Mouse (Mus musculus) midbrain, embryonic 16.5 days (tissue): ENCODE data around the gene Chek1. TPM values are rescaled to one million over a fixed set of nuclear protein-coding genes. Genes with fewer than 3 reads are reported as not detected.

Experiments
- ATAC-seq: fragments of 200-750 bp; cut with Nextera tagmentation; 2 replicates; pipeline ENCODE4 v1.8.0; 2017; ENCODE audit warnings: moderate TSS enrichment
- H3K27ac ChIP-seq: fragments of 300-500 bp; sonication (generic); 2 replicates; pipeline ENCODE4 v1.5.1; 2014; ENCODE audit warnings: mild to moderate bottlenecking, low read length, mixed read lengths
- H3K27me3 ChIP-seq: fragments of 300-500 bp; sonication (generic); 2 replicates; pipeline ENCODE4 v1.6.1; 2014; ENCODE audit warnings: low read depth, low read length, mixed read lengths; ENCODE audit not compliant: control insufficient read depth, insufficient read depth
- H3K36me3 ChIP-seq: fragments of 300-500 bp; sonication (generic); 2 replicates; pipeline ENCODE4 v1.6.1; 2014; ENCODE audit warnings: mild to moderate bottlenecking, low read length, moderate library complexity, mixed read lengths; ENCODE audit not compliant: control insufficient read depth, insufficient read depth
- H3K4me1 ChIP-seq: fragments of 300-500 bp; sonication (generic); 2 replicates; pipeline ENCODE4 v1.6.1; 2014; ENCODE audit warnings: mild to moderate bottlenecking, low read length, mixed read lengths; ENCODE audit not compliant: control insufficient read depth, insufficient read depth
- H3K4me2 ChIP-seq: fragments of 300-500 bp; sonication (generic); 2 replicates; pipeline ENCODE4 v1.6.1; 2014; ENCODE audit warnings: mild to moderate bottlenecking, low read length, mixed read lengths
- H3K4me3 ChIP-seq: fragments of 300-500 bp; sonication (generic); 2 replicates; pipeline ENCODE4 v1.5.1; 2014; ENCODE audit warnings: low read depth, mild to moderate bottlenecking, low read length, moderate library complexity, mixed read lengths
- H3K9ac ChIP-seq: fragments of 300-500 bp; sonication (generic); 2 replicates; pipeline ENCODE4 v1.6.1; 2014; ENCODE audit warnings: low read depth, low read length, mixed read lengths
- H3K9me3 ChIP-seq: fragments of 300-500 bp; sonication (generic); replicated peaks from 2 replicates; pipeline ENCODE4 v1.6.1; 2014; ENCODE audit warnings: mild to moderate bottlenecking, low read length, mixed read lengths; ENCODE audit not compliant: control insufficient read depth, poor library complexity, severe bottlenecking
- WGBS: fragments of 180-500 bp; shearing (Covaris S2); extraction: QIAGEN DNeasy Blood & Tissue Kit; methylation state at CpG from one replicate; pipeline ENCODE4 v1.1.7; 2014; 5-methylcytosine and 5-hydroxymethylcytosine counted together
- polyA plus RNA-seq: library from polyadenylated mRNA; unstranded; fragments of >200 nt; fragmentation: Nextera tagmentation; extraction: Ambion mirVana; gene quantifications from 2 replicates; pipeline ENCODE4 v1.2.1, GENCODE M21; 2015

Gene Chek1
- polyA plus RNA-seq: 5.6 and 8.8 TPM in 2 replicates

DNA sequence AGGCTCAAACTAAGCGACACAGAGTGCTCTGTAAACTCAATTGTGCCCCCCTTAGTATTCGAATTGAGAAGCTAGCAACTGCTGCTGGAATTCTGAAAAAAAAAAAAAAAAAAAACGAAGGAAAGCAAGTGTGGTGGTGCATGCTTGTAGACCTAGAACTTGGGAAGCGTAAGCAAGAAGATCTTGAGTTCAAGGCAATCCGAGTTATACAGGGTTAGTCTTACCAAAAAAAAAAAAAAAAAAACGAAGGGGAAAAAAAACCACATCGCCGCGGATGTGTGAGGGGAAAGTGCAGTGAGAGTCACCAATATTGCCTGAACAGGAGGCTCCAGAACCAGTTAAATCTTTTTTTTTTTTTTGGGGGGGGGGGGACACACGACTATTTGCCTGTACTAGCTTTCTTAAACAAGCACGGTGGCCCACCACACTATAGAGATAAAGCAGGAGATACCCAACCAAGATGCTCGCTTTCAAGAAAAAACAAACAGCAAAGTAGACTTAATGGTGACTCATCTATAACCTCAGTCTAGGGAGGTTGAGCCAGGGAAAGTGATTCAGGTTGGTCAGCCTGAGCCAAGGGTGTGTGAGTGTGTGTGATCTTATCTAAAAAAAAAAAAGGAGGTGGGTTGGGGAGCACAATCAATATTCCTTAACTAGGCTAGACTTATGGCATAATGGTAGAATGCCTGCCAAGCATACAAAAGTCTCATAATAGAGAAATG, at the start of gene Chek1:
Gene Chek1 (minus strand): TSS at position 32 of the 722 bp plus-strand sequence.
- H3K27ac ChIP-seq: peak within 1 kb of the TSS; percentile 82
- H3K36me3 ChIP-seq: no peaks in the 10 kb centered on the region; the same call in 1 of the 2 replicates
- H3K4me2 ChIP-seq: peak within 1 kb of the TSS; percentile 98
- no peaks in the 10 kb centered on the region for H3K9me3 ChIP-seq
- no peaks in the 10 kb centered on the region for H3K27me3 ChIP-seq
- 8% methylated on average over 12 of the region's 12 CpGs for WGBS
- peak within 1 kb of the TSS; percentile 68 for H3K9ac ChIP-seq
- ATAC-seq: no peak; the same call in 1 of the 2 replicates
- H3K4me3 ChIP-seq: peak within 1 kb of the TSS; percentile 58
- peaks cover 12% of the 10 kb centered on the region for H3K4me1 ChIP-seq

DNA sequence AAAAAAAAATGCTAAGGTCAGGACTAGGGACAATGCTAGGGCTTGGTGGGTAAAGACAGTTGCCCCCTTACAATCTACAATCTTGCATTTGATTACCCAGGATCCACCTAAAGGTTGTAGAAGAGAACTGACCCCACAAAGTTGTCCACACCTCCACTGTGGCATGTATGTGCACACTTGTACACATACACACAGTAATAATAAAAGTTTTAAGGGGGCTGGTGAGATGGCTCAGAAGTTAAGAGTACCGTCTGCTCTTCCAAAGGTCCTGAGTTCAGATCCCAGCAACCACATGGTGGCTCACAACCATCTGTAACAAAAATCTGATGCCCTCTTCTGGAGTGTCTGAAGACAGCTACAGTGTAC, 42.2 kb upstream of the Chek1 start:
- Histone ChIP-seq H3K4me3 (no peak overlapping the region), H3K4me2 (peak overlapping the region; percentile 86; the same call in 1 of the 2 replicates), H3K27ac (0 out of 2 replicates have a peak overlapping the region, but pooled peaks have one; percentile 22), H3K4me1 (peaks cover 24% of the 10 kb centered on the region), H3K9ac (no peak overlapping the region), H3K27me3 (no peaks in the 10 kb centered on the region), H3K9me3 (no peaks in the 10 kb centered on the region), H3K36me3 (no peaks in the 10 kb centered on the region; the same call in 1 of the 2 replicates)
- 88% methylated on average over 1 of the region's 1 CpGs for WGBS
- ATAC-seq: no peak

DNA sequence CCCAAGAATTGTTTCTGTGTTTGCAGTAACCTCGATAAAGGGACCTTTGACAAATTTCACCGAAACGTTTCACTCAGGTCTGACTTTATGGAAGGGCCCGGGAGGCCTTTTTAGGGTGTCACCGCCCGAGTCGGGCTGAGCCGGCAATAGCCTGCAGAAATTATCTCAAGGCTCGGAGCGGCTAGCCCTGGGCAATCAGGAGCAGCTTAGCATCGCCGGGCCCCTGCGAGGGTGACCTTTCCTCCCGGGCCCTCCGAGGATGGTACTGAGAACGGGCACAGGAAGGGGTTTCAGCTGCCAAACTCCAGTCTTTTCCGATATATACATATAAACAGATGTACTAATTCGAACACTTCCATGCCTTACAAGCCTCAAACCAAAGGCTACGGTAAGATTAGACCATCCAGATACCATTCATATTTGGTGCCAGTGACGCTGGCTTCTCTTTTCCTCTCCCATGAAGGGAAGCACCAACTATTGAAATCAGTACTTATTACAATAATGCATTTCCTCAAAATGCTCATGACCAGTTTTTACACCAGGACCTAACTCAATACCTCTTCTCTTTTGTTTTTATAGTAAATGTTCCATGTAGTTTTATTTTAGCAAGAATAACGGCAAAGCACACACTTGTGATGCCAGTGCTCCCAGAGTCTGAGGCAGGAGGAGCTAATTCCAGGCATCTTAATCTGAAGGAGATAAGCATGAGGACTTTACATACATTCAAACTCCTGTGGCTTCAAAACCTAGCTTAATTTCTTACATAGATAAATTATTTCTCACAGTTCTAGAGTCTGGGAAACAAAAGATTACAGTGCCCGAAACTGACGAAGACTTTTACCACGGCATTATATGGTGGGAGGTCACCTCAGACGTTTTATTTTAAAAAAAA, 41.5 kb upstream of the Chek1 start:
- ATAC-seq: peak; percentile 26
- Histone ChIP-seq H3K9me3 (no peaks in the 10 kb centered on the region), H3K4me3 (peak overlapping the region; percentile 99), H3K27ac (peak overlapping the region; percentile 89), H3K36me3 (no peaks in the 10 kb centered on the region; the same call in 1 of the 2 replicates), H3K4me2 (peak overlapping the region; percentile 86), H3K27me3 (no peaks in the 10 kb centered on the region), H3K9ac (peak overlapping the region; percentile 85), H3K4me1 (peaks cover 24% of the 10 kb centered on the region)
- WGBS: 13% methylated on average over 25 of the region's 25 CpGs

DNA sequence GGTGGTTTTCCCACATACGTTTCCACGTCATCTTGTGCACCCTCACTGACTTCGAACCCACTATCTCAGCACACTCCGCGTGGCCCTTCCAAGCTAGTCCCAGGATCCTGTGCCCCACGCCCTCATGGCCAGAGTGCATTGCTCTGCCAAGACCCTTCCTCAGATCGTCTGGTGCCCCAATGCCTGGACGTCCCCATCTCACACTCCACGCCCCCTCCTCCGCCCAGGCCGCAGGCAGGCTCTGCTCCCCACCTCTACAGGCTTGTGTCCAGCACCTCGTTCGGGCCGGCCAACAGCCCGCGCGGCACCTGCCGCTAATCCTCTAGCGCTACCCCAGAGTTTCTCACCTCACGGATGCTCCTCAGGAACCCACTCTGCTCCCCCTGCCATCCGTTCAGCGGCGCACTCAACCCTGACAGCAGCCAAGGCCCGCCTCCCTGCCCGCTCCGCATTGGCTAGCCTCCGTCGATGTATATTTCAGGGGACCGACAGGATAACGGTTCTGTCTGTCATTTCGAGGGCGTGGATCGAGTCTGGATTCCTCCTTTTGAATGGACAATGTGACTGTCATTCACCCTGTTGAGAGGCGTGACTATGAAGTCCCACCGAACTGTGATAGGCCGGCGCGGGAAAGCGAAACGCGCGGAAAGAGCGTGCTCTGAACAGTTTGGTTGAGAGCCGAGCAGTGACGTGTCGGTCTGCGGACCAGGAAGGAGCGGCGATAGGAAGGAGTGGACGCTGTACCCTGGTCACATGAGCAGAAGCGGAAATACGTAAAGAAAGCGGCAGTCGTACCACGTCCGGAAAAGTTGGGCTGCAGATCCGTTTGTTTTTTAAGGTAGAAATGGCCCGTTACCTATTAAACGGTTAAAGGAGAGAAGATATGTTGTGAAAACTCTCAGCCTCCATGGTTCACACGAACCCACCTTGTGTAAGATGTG, 40.6 kb upstream of the Chek1 start, which contains the start of gene Stt3a:
Gene Stt3a (minus strand): TSS at position 477 of the 941 bp plus-strand sequence.
- H3K9ac ChIP-seq: peak within 1 kb of the TSS; percentile 85
- peaks cover 4% of the 10 kb centered on the region; the same call in 1 of the 2 replicates for H3K36me3 ChIP-seq
- peak within 1 kb of the TSS; percentile 89 for H3K27ac ChIP-seq
- H3K27me3 ChIP-seq: no peaks in the 10 kb centered on the region
- no peaks in the 10 kb centered on the region for H3K9me3 ChIP-seq
- peak within 1 kb of the TSS; percentile 87 for H3K4me2 ChIP-seq
- peak within 1 kb of the TSS; percentile 99 for H3K4me3 ChIP-seq
- under 1% methylated on average over 60 of the region's 60 CpGs for WGBS
- ATAC-seq: peak; percentile 100
- peaks cover 24% of the 10 kb centered on the region for H3K4me1 ChIP-seq

DNA sequence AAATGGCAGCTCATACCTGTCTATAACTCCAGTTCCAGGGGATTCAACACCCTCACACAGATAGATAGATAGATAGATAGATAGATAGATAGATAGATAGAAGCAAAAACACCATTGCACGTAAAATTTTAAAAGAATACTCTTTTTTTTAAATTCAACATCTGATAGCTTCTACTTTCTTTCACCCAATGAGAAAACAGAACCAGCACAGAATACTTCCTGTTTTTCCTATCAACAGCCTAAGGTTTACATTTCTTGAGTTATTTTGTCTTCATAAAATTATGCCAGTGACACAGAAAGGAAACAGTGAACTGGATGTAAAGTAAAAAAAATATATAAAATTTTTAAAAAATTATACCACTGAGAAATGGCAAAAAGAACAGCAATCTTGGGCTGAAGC, 37.5 kb upstream of the Chek1 start:
- ATAC-seq: no peak
- peaks cover 10% of the 10 kb centered on the region for H3K36me3 ChIP-seq
- H3K4me2 ChIP-seq: no peak overlapping the region
- H3K9ac ChIP-seq: no peak overlapping the region
- H3K27ac ChIP-seq: no peak overlapping the region
- H3K9me3 ChIP-seq: no peaks in the 10 kb centered on the region
- H3K4me3 ChIP-seq: no peak overlapping the region
- no peaks in the 10 kb centered on the region for H3K27me3 ChIP-seq
- WGBS: 100% methylated on average over 1 of the region's 1 CpGs
- peaks cover 24% of the 10 kb centered on the region for H3K4me1 ChIP-seq

DNA sequence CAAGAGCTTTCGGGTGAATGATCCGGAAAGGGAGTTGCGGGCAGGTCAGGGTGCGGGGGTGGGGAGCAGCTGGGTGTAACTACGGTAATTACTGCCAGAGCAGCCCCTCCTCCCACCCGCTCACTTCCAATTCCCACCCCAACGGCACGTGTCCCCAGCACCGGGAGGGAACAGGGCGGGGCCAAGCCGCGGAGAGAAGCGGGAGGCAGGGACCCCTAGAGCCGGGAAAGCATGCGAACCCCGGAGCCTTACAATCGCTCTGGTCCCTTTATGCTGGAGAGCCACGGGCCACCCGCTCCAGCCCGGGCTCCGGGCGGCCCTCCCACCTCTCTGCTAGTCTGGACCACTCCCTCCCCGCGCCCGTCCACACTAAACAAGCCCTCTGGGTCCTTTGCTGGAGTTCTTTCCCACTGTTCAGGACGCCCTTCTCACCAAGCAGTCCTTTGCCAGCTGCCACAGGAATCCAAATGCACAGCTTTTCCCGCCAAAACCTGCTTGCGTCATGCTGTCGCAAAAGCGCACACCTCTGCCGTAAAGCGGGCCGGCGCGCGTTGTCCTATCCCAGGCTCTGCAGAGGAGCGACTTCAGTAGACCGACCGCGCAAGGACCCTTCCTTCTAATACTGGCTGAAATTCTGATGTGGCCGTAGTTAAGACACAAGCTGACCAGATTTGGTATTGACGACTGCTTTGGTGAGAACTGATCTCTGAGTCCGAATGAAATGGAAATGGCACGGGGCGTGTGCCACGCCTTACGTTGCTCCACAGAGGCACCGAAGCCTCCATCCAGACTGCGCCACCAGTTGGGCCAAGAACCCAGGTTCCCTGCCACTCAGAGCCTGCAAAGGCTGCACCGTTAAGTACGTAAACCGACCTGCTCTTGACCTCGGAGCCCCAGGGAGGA, 483 bp downstream of the Chek1 start:
- Histone ChIP-seq H3K9me3 (no peaks in the 10 kb centered on the region), H3K4me2 (peak overlapping the region; percentile 98), H3K4me3 (peak overlapping the region; percentile 58), H3K4me1 (peaks cover 12% of the 10 kb centered on the region), H3K27me3 (no peaks in the 10 kb centered on the region), H3K9ac (peak overlapping the region; percentile 68), H3K27ac (peak overlapping the region; percentile 82), H3K36me3 (no peaks in the 10 kb centered on the region; the same call in 1 of the 2 replicates)
- WGBS: under 1% methylated on average over 50 of the region's 53 CpGs
- ATAC-seq: peak; percentile 96

DNA sequence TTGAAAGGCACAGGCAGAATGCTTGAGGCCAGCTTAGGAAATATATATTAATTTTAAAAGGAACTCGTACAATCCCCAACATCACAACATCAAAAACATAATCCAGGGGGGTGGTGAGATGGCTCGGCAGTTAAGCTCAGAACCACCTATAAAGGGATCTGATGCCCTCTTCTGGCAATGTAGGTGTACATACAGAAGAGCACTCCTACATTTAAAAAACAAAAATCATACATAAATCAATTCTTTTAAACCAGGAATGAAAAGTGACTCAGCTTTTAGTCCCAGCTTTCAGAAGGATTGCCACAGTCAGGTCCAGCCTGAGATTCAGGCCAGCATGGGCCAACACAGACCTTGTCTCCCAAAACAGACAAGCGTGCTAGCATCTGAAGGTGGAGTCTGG, 10.2 kb downstream of the Chek1 start:
- Histone ChIP-seq H3K4me3 (no peak overlapping the region), H3K9me3 (no peaks in the 10 kb centered on the region)
- WGBS: 77% methylated on average over 3 of the region's 3 CpGs

More for the DNA sequence above, 10.2 kb downstream of the Chek1 start:
- no peak overlapping the region for H3K4me2 ChIP-seq
- no peak for ATAC-seq
- no peaks in the 10 kb centered on the region for H3K4me1 ChIP-seq
- no peak overlapping the region for H3K9ac ChIP-seq
- no peaks in the 10 kb centered on the region; the same call in 1 of the 2 replicates for H3K36me3 ChIP-seq
- H3K27me3 ChIP-seq: no peaks in the 10 kb centered on the region
- no peak overlapping the region for H3K27ac ChIP-seq
